Mouse (Mus musculus): ENCODE data around the gene Slc17a3. TPM values are rescaled to one million over a fixed set of nuclear protein-coding genes. Genes with fewer than 3 reads are reported as not detected.

Slc17a3 gene
- not detected in 2 replicates for polyA plus RNA-seq (2014; fragmentation: Nextera tagmentation; extraction: Ambion mirVana)

DNA sequence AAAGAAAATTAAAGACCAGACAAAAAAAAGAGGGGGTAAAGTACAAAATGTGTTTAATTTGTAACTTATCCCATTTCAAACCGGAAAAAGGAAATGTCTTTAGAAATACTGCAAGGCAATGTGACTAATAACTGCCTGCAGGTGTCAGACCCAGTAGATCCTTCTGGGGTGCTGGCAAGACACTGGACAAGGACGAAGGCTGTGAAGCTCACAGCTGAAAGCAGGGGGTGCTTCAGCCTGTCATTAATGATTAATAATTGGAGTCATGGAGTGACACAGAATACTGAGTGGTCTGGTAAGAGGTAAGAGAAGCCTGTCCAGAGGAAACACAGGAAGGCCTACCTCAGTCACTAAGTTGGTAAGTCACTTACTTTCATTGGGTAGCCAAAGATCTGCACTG is at the start of gene Slc17a3:
TSS of gene Slc17a3 (plus strand) at position 127 of the 400 bp plus-strand sequence.
- Histone ChIP-seq H3K27me3 (ENCODE audit: control insufficient read depth, insufficient read depth, low read length) (no peaks in the 10 kb centered on the region), H3K9ac (no peak within 1 kb of the TSS), H3K4me2 (replicated peaks) (no peak within 1 kb of the TSS), H3K36me3 (replicated peaks; ENCODE audit: control insufficient read depth, insufficient read depth) (no peaks in the 10 kb centered on the region), H3K4me3 (replicated peaks; ENCODE audit: low read length) (no peak within 1 kb of the TSS), H3K27ac (no peak within 1 kb of the TSS), H3K4me1 (replicated peaks; ENCODE audit: control insufficient read depth, insufficient read depth, low read length) (no peaks in the 10 kb centered on the region), H3K9me3 (ENCODE audit: control insufficient read depth, low read length) (no peaks in the 10 kb centered on the region)
- WGBS, result 87% methylated on average over 2 of the region's 2 CpGs
- DNase-seq (ENCODE audit: low spot score) (no peak), ATAC-seq (ENCODE audit: low FRiP score) (no peak)

DNA sequence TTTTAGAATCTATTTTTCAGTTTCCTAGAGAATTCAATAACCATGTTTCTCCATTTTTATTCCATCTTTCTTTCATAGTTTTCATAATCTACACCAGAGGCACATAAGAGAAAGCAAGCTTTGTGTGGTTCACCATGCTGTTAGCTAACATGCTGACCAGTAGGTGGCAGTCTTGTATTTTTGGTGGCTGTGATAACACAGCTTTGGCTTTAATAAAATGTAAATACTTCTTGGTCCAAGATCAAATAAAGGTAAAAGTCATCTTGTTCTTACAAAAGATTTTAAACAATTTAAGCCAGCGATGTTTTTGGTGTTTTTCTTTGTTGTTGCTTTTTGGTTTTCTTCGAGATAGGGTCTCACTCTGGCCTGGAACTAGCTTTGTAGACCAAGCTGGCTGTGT is 46.7 kb upstream of the Slc17a3 start:
- no peak overlapping the region for H3K9ac ChIP-seq
- H3K4me3 ChIP-seq (replicated peaks; ENCODE audit: low read length), result no peak overlapping the region
- DNase-seq (ENCODE audit: low spot score), result peak; percentile 88
- 54% methylated on average over 2 of the region's 2 CpGs for WGBS
- peak; percentile 65; the same call in 1 of the 2 replicates for ATAC-seq (ENCODE audit: low FRiP score)
- H3K27ac ChIP-seq, result no peak overlapping the region
- H3K36me3 ChIP-seq (replicated peaks; ENCODE audit: control insufficient read depth, insufficient read depth), result no peaks in the 10 kb centered on the region
- H3K4me2 ChIP-seq (replicated peaks), result no peak overlapping the region
- no peaks in the 10 kb centered on the region for H3K9me3 ChIP-seq (ENCODE audit: control insufficient read depth, low read length)
- H3K4me1 ChIP-seq (replicated peaks; ENCODE audit: control insufficient read depth, insufficient read depth, low read length), result no peaks in the 10 kb centered on the region
- no peaks in the 10 kb centered on the region for H3K27me3 ChIP-seq (ENCODE audit: control insufficient read depth, insufficient read depth, low read length)

DNA sequence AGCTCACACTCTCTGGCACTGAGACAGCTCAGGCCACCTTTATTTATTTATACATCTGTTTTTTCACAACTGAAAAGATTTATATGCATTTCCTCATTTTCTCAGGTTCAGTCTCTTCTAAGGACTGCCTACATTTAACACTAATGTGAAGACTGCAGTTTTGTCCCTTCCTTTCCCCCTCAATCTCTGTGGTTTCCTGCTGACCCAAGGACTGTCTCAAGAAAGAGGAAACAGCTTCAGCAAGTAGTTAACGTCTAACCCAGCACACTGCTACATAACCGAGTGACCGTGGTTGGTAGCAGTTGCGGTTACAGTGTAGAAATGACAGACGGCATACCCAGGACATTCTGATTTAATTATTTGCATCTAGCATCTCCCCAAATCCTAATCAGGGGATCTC is 39.8 kb upstream of the Slc17a3 start:
- H3K4me3 ChIP-seq (replicated peaks; ENCODE audit: low read length), result no peak overlapping the region
- DNase-seq (ENCODE audit: low spot score) (no peak), ATAC-seq (ENCODE audit: low FRiP score) (no peak)
- WGBS, result 88% methylated on average over 5 of the region's 5 CpGs
- H3K27me3 ChIP-seq (ENCODE audit: control insufficient read depth, insufficient read depth, low read length), result no peaks in the 10 kb centered on the region
- H3K9ac ChIP-seq, result no peak overlapping the region
- no peaks in the 10 kb centered on the region for H3K4me1 ChIP-seq (replicated peaks; ENCODE audit: control insufficient read depth, insufficient read depth, low read length)
- no peak overlapping the region for H3K4me2 ChIP-seq (replicated peaks)
- H3K36me3 ChIP-seq (replicated peaks; ENCODE audit: control insufficient read depth, insufficient read depth), result no peaks in the 10 kb centered on the region
- H3K9me3 ChIP-seq (ENCODE audit: control insufficient read depth, low read length), result no peaks in the 10 kb centered on the region
- no peak overlapping the region for H3K27ac ChIP-seq

DNA sequence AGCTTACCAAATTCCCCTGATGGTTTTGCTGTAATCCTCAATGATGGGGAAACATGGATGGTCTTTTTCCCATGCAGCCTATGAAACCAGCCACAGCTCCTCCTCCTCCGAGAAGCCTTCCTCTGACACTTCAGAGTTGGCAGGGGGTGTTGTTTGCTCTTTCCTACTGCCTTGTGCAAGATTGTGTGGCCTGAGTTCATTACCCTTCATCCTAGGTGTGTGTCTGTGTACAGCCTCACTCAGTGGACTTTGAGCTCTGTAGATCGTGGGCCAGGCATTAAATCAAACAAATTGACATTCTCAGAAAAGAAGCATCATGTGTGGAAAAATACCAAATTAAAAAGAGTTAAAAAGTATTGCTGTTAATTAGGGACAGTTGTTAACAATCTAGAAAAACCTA is 34.7 kb upstream of the Slc17a3 start:
- no peak for ATAC-seq (ENCODE audit: low FRiP score)
- 92% methylated on average over 2 of the region's 2 CpGs for WGBS
- H3K36me3 ChIP-seq (replicated peaks; ENCODE audit: control insufficient read depth, insufficient read depth), result no peaks in the 10 kb centered on the region
- H3K4me2 ChIP-seq (replicated peaks), result no peak overlapping the region
- no peaks in the 10 kb centered on the region for H3K4me1 ChIP-seq (replicated peaks; ENCODE audit: control insufficient read depth, insufficient read depth, low read length)
- no peak overlapping the region for H3K27ac ChIP-seq
- H3K27me3 ChIP-seq (ENCODE audit: control insufficient read depth, insufficient read depth, low read length), result no peaks in the 10 kb centered on the region
- H3K4me3 ChIP-seq (replicated peaks; ENCODE audit: low read length), result no peak overlapping the region
- no peak overlapping the region for H3K9ac ChIP-seq
- DNase-seq (ENCODE audit: low spot score), result no peak
- no peaks in the 10 kb centered on the region for H3K9me3 ChIP-seq (ENCODE audit: control insufficient read depth, low read length)

DNA sequence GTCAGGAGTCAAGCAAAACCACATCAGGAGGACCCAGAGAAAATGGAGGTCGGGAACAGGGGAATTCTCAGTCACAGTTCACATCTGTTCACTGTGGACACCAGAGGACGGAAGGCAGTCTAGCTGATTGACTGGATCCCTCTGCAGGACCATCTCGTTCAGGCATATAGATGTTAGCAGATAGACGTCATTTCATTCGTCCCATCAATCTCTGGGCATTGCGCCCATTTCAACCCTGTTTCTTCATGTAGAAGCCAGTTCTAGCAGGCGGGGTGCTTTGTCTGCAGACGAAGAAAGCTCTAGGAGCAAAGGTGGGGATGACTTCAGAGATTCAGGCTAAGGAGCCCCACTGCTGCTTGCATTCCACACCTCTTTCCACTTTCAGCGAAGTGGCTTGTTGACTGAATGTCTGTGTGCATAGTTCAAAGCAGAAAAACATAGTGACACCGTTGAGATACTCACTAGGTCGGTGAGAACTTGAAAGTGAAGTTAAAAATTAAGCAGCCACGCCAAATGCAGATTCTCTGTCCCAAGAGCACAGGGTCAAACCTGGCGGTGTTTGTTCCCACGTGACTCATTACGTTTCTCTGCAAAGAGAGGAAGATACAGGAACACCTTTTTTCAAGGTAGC is 32.7 kb upstream of the Slc17a3 start, which contains the start of gene Slc17a2:
TSS of gene Slc17a2 (plus strand) at position 572 of the 631 bp plus-strand sequence.
- H3K4me3 ChIP-seq (replicated peaks; ENCODE audit: low read length), result no peak within 1 kb of the TSS
- H3K4me1 ChIP-seq (replicated peaks; ENCODE audit: control insufficient read depth, insufficient read depth, low read length), result no peaks in the 10 kb centered on the region
- 88% methylated on average over 15 of the region's 15 CpGs for WGBS
- H3K27ac ChIP-seq, result no peak within 1 kb of the TSS
- DNase-seq (ENCODE audit: low spot score) (no peak), ATAC-seq (ENCODE audit: low FRiP score) (no peak)
- H3K9me3 ChIP-seq (ENCODE audit: control insufficient read depth, low read length), result no peaks in the 10 kb centered on the region
- no peak within 1 kb of the TSS for H3K9ac ChIP-seq
- H3K27me3 ChIP-seq (ENCODE audit: control insufficient read depth, insufficient read depth, low read length), result no peaks in the 10 kb centered on the region
- no peaks in the 10 kb centered on the region for H3K36me3 ChIP-seq (replicated peaks; ENCODE audit: control insufficient read depth, insufficient read depth)
- no peak within 1 kb of the TSS for H3K4me2 ChIP-seq (replicated peaks)

DNA sequence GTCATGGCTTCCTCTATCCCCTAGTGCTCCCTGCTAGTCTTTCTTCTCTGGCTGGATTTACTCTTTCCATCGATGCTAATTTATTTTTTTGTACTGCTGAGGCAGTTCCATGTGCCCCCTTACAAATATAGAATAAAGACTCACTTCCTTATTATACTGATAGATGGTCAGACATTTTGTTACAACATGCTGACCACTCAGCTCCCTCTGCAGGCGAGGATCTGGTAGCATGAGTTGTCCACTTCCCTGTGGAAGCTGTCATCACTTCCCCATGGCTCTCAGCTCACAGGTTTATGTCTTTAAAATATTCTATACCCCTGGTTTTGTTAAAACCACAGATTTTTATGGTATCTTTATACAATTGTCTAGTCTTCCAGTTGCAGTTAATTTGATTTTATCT is 23.1 kb upstream of the Slc17a3 start:
- DNase-seq (ENCODE audit: low spot score) (no peak), ATAC-seq (ENCODE audit: low FRiP score) (no peak)
- Histone ChIP-seq H3K27ac (no peak overlapping the region), H3K4me1 (replicated peaks; ENCODE audit: control insufficient read depth, insufficient read depth, low read length) (no peaks in the 10 kb centered on the region), H3K27me3 (ENCODE audit: control insufficient read depth, insufficient read depth, low read length) (no peaks in the 10 kb centered on the region), H3K36me3 (replicated peaks; ENCODE audit: control insufficient read depth, insufficient read depth) (no peaks in the 10 kb centered on the region), H3K9me3 (ENCODE audit: control insufficient read depth, low read length) (no peaks in the 10 kb centered on the region), H3K4me3 (replicated peaks; ENCODE audit: low read length) (no peak overlapping the region), H3K4me2 (replicated peaks) (no peak overlapping the region), H3K9ac (no peak overlapping the region)
- WGBS, result 72% methylated on average over 2 of the region's 2 CpGs

GRCm38 (mm10) chr13:23820179-23820940 is 18.9 kb upstream of the Slc17a3 start:
- no peak overlapping the region for H3K4me3 ChIP-seq (replicated peaks; ENCODE audit: low read length)
- no peak overlapping the region for H3K4me2 ChIP-seq (replicated peaks)
- ATAC-seq (ENCODE audit: low FRiP score), result no peak
- no peaks in the 10 kb centered on the region for H3K4me1 ChIP-seq (replicated peaks; ENCODE audit: control insufficient read depth, insufficient read depth, low read length)
- no peak for DNase-seq (ENCODE audit: low spot score)
- no peaks in the 10 kb centered on the region for H3K36me3 ChIP-seq (replicated peaks; ENCODE audit: control insufficient read depth, insufficient read depth)
- H3K27ac ChIP-seq, result no peak overlapping the region
- 71% methylated on average over 4 of the region's 4 CpGs for WGBS
- H3K9ac ChIP-seq, result no peak overlapping the region
- H3K9me3 ChIP-seq (ENCODE audit: control insufficient read depth, low read length), result no peaks in the 10 kb centered on the region
- no peaks in the 10 kb centered on the region for H3K27me3 ChIP-seq (ENCODE audit: control insufficient read depth, insufficient read depth, low read length)

DNA sequence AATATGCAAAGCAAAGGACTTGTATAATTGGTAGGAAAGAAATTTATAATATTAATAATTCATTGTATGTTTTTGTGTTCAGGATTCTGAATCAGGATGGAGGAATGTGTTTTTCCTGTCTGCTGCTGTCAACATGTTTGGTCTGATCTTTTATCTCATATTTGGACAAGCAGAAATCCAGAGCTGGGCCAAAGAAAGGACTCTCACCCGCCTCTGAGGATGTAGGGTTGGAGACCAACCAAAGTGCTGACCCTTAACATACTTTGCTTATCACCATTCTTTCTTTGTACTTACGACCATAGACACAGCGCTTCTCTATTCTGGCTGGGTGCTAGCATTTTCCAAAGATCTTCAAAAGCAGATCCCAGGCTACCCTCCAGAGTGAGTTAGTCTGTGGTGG is 17.0 kb upstream of the Slc17a3 start:
- no peaks in the 10 kb centered on the region for H3K4me1 ChIP-seq (replicated peaks; ENCODE audit: control insufficient read depth, insufficient read depth, low read length)
- no peak overlapping the region for H3K4me2 ChIP-seq (replicated peaks)
- 93% methylated on average over 3 of the region's 3 CpGs for WGBS
- DNase-seq (ENCODE audit: low spot score) (no peak), ATAC-seq (ENCODE audit: low FRiP score) (no peak)
- H3K4me3 ChIP-seq (replicated peaks; ENCODE audit: low read length), result no peak overlapping the region
- H3K36me3 ChIP-seq (replicated peaks; ENCODE audit: control insufficient read depth, insufficient read depth), result no peaks in the 10 kb centered on the region
- no peak overlapping the region for H3K9ac ChIP-seq
- no peak overlapping the region for H3K27ac ChIP-seq
- H3K27me3 ChIP-seq (ENCODE audit: control insufficient read depth, insufficient read depth, low read length), result no peaks in the 10 kb centered on the region
- no peaks in the 10 kb centered on the region for H3K9me3 ChIP-seq (ENCODE audit: control insufficient read depth, low read length)

DNA sequence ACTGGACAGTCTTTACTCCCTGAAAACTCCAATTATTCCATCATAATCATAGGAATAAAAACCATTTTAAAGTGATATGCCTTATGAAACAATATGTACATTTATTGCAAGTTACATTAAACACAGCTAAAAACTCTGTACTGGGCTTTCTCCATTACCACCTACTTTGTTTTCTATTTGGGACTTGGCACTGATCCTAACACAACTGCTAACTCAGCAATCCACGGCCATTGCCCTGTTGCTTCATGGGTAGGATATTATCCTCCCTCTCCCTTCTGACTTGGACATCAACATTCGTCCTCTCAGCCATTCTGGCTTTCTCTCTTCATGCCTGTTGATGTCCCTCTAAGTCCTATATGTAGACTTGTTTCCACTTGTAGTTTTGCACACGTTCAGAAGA is 12.6 kb upstream of the Slc17a3 start:
- Histone ChIP-seq H3K4me3 (replicated peaks; ENCODE audit: low read length) (no peak overlapping the region), H3K36me3 (replicated peaks; ENCODE audit: control insufficient read depth, insufficient read depth) (no peaks in the 10 kb centered on the region), H3K27me3 (ENCODE audit: control insufficient read depth, insufficient read depth, low read length) (no peaks in the 10 kb centered on the region), H3K9me3 (ENCODE audit: control insufficient read depth, low read length) (no peaks in the 10 kb centered on the region), H3K9ac (no peak overlapping the region), H3K4me2 (replicated peaks) (no peak overlapping the region), H3K4me1 (replicated peaks; ENCODE audit: control insufficient read depth, insufficient read depth, low read length) (no peaks in the 10 kb centered on the region), H3K27ac (no peak overlapping the region)
- ATAC-seq (ENCODE audit: low FRiP score) (no peak), DNase-seq (ENCODE audit: low spot score) (no peak)
- 74% methylated on average over 3 of the region's 3 CpGs for WGBS

Measured in hindbrain, embryonic 14.5 days (tissue).